Mouse (Mus musculus) embryo, embryonic 10 days (tissue): ENCODE data around the gene Slc9a8.

Experiments used
- DNase-seq: peaks from one replicate; pipeline ENCODE4 v3.0.0-alpha.2; 2015; ENCODE audit warnings: low spot score

Gene Slc9a8

GRCm38 (mm10) chr2:167449331-167450275 lies 28.1 kb downstream of the Slc9a8 start:
- no peak for DNase-seq

- no peak for DNase-seq
Observed at GRCm38 (mm10) chr2:167450647-167451046, 29.1 kb downstream of the Slc9a8 start.

GRCm38 (mm10) chr2:167453814-167454213 lies 32.3 kb downstream of the Slc9a8 start:
- no peak for DNase-seq

- DNase-seq = no peak
Observed at GRCm38 (mm10) chr2:167456361-167457020, 35.0 kb downstream of the Slc9a8 start.

- no peak for DNase-seq
Observed at GRCm38 (mm10) chr2:167457213-167457612, 35.7 kb downstream of the Slc9a8 start.

- DNase-seq = no peak
Observed at GRCm38 (mm10) chr2:167458548-167458947, 37.0 kb downstream of the Slc9a8 start.

- no peak for DNase-seq
Observed at GRCm38 (mm10) chr2:167459071-167459865, 37.8 kb downstream of the Slc9a8 start.

- peak; percentile 77 for DNase-seq
Observed at GRCm38 (mm10) chr2:167462954-167463353, 41.4 kb downstream of the Slc9a8 start.

- no peak for DNase-seq
Observed at GRCm38 (mm10) chr2:167463802-167464201, 42.3 kb downstream of the Slc9a8 start.

- DNase-seq = no peak
Observed at GRCm38 (mm10) chr2:167465951-167466350, 44.4 kb downstream of the Slc9a8 start.

- DNase-seq = no peak
Observed at GRCm38 (mm10) chr2:167467214-167467613, 45.7 kb downstream of the Slc9a8 start.

- no peak for DNase-seq
Observed at GRCm38 (mm10) chr2:167468444-167468843, 46.9 kb downstream of the Slc9a8 start.

GRCm38 (mm10) chr2:167470611-167471010 lies 49.1 kb downstream of the Slc9a8 start:
- DNase-seq = no peak

- DNase-seq = no peak
Observed at GRCm38 (mm10) chr2:167471585-167471984, 50.1 kb downstream of the Slc9a8 start.

GRCm38 (mm10) chr2:167474218-167474617 lies 52.7 kb downstream of the Slc9a8 start:
- no peak for DNase-seq

GRCm38 (mm10) chr2:167475596-167475995 lies 54.1 kb downstream of the Slc9a8 start:
- no peak for DNase-seq

- peak; percentile 31 for DNase-seq
Observed at GRCm38 (mm10) chr2:167476200-167476688, 54.7 kb downstream of the Slc9a8 start.

GRCm38 (mm10) chr2:167476762-167477161 lies 55.2 kb downstream of the Slc9a8 start:
- no peak for DNase-seq

GRCm38 (mm10) chr2:167478128-167478527 lies 56.6 kb downstream of the Slc9a8 start:
- no peak for DNase-seq

GRCm38 (mm10) chr2:167479501-167479900 lies 58.0 kb downstream of the Slc9a8 start:
- DNase-seq = no peak

GRCm38 (mm10) chr2:167482681-167483080 lies 61.2 kb downstream of the Slc9a8 start:
- no peak for DNase-seq
